Mouse (Mus musculus) megakaryocyte, embryonic 14.5 days (primary cell): ENCODE measurements around the gene Tnfrsf14.

Source experiments
- FLI1 ChIP-seq: IDR thresholded peaks from 2 replicates; pipeline ENCODE4 v1.6.1; 2012; ENCODE audit warnings: low read length, inconsistent platforms, mixed read lengths
- GATA1 ChIP-seq: IDR thresholded peaks from 3 replicates; pipeline ENCODE4 v1.6.1; 2012; ENCODE audit warnings: mixed read lengths, low read length, inconsistent platforms, borderline replicate concordance

DNA sequence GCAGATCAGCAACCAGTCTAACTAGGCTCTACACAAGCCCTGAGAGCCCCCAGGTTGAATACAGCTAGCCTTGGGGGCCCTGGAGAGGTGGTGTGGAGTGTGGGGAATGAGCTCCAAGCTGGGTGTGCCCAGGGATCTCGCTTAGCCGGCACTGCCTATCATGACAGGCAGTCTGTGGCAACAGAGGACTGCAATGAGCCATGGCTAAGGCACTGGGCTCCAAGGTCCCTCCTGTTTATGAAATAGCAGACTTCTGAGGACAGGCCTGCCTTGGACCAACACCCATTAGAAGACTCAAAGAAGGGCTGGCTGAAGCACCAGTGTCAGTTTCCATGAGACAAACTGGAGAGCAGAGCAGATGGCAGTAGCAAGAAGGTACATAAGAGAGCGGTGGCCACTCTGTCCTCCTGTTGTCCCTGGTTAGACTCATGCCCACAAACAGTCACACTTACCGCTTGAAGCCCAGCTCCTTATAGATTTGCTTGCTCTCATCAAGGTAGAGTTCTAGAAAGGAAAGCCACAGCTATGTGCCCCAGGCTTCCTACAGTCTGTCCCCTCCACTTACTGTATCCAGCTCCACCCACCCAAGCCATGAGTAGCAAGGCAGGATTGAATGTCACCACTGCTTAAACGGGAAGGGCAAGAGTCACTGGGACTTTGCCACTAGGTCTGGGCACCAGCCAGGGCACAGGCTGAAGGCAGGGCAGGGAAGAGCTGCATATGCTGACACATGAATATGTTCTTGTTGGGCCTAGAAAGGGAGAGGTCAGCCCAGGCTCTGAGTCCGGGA, 30.5 kb downstream of the Tnfrsf14 start:
- TF ChIP-seq GATA1, result no peak
- TF ChIP-seq FLI1, result no peak
